Mouse (Mus musculus): ENCODE measurements around the gene Rack1.
A peak's percentile ranks its signal among the peaks of the same experiment; 100 is the strongest.

DNA sequence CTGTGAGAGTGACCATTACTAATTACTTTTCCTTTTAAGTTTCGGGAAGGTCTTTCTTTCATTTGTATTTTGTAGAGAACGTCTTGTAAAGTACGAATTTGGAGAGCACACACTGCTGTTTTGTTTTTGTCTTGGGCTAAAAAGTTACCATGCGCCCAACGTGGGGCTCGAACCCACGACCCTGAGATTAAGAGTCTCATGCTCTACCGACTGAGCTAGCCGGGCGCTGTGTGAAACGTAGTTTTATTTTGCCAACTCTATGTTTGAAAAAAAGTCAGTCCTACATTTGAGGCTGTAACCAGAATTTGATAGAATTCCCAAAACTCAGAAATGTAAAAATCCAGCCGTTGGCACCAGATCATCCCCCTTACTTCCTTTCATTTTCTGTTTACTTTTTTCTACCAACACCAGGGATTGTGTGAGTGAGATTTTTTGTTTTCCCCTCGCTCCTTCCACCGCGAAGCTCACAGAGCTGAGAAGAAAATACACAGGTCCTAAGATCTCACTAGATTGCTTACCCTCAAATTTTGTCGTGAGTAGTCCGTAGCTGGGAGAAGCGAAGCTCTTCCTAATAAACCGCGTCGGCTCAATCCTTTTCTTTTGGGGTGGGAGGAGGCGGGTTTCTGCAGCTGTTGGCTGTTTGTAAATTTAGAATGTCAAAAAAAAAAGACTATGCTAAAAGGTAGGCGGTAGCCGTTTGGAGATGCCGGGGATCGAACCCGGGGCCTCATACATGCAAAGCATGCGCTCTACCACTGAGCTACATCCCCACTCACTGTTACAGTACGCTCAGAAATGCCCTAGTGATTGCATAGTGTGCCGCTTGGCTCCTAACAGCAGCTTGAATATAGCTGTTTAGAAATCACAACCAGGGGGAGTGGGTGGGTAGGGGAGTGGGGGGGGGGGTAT lies 33.9 kb downstream of the Rack1 start:
- TF ChIP-seq POLR2A (IDR thresholded peaks at IDR 0.05; ENCODE audit: insufficient read depth, low read length): no peak
- 0 out of 2 replicates have a peak, but pooled peaks have one; percentile 16 for TF ChIP-seq EP300 (IDR thresholded peaks at IDR 0.05; ENCODE audit: insufficient read depth, low read depth, low read length)

Data from ES-Bruce4 (cell line).